In the genomic region with DNA sequence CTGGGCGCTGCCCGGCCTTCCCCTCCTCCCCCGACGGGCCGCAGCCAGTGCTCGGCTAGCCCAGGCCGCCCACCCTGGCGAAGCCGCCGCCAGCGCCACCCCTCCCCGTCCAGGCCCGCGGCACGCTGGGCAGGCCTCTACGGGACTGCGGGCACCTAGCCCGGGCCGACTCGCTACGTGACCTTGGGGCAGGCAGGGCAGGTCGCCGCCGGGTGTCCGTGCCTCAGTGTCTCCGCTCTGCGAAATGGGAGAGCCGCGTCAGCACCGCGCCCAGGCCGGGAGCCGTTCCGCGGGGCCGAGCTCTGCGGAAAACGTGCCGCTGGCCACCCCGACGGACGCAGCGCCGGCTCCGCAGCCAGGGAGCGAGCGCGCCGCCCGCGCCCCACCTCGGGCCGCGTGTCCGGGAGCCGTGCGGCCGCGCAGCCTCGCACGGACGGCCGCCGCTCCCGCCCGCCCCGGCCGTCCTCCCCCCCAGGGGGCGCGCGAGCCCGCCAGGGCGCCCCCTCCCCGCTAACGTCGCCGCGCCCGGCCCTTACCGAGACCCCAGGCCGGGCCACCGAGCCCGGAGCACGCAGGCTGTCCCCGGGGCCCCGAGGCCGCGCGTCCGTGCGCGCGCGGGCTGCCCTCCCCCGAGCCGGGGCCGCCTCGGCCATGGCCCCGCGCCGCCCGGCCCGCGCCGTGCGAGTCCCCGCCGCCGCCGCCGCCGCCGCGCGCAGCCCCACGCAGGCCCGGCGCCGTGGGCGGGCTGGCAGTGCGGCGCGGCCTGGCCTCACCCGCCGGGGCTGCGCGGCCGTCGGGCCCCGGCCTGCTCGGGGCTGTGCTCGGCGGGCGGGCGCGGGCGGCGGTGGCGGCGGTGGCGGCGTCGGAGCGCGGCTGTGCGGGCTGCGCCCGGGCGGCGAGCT, we compare ENCODE assay signal across 8 mouse cellular contexts. TPM values are rescaled to one million over a fixed set of nuclear protein-coding genes. Genes with fewer than 3 reads are reported as not detected.
A peak's percentile ranks its signal among the peaks of the same experiment; 100 is the strongest.
DNase-seq lines count a peak whose midpoint lies in the region; ATAC-seq lines count a peak whose summit lies in the region.

No protein-coding gene starts in this region.

- peak; percentile 29; the same call in 1 of the 2 replicates for ATAC-seq in erythroblast, adult 5-6 weeks (replicated peaks; ENCODE audit: low FRiP score, poor library complexity, severe bottlenecking)

- H3K36me3 ChIP-seq in megakaryocyte, embryonic 14.5 days (replicated peaks; ENCODE audit: low read length), result peaks cover 26% of the 10 kb centered on the region

- H3K9me3 ChIP-seq in megakaryocyte, embryonic 14.5 days, result no peaks in the 10 kb centered on the region

- intact Hi-C loops in heart, postnatal 36 days (cut with DNase I), result loop anchor here (2.0 to 5.0 kb wide), 2 partner anchors 37 to 170 kb away; a partner anchor contains a TSS

- H3K27me3 ChIP-seq in megakaryocyte, embryonic 14.5 days (replicated peaks), result no peaks in the 10 kb centered on the region

- peak overlapping the region; percentile 98 for H3K4me3 ChIP-seq in megakaryocyte, embryonic 14.5 days (replicated peaks)

- DNase-seq in gastrocnemius, adult 18-20 months (ENCODE audit: low spot score), result peak; percentile 13
- no peak for DNase-seq in gastrocnemius, adult 8-10 months (ENCODE audit: low spot score in 2 of 2)
- peak; percentile 59 for DNase-seq in brain, adult 2 months (ENCODE audit: low read depth, low spot score)
- peak; percentile 28 to 55 for DNase-seq in heart, postnatal 36 days
- DNase-seq in layer of hippocampus, postnatal 14 days (ENCODE audit: low spot score in 2 of 2), result peak; percentile 19 to 26
- DNase-seq in right cerebral cortex, postnatal 4 days, result peak; percentile 41

- peaks cover 65% of the 10 kb centered on the region for H3K4me1 ChIP-seq in megakaryocyte, embryonic 14.5 days

RNA-seq across cellular contexts. Expression of a gene that starts 1.0 kb away (rescaled TPM):
- total RNA-seq in gastrocnemius, adult 18-20 months (2021), result 10 to 100 TPM; 17.4 to 20.7 TPM
- 10 to 100 TPM; 20.6 to 24.3 (median 22.9) TPM for total RNA-seq in gastrocnemius, adult 8-10 months (2022)
- 1.5 and 1.7 TPM in 2 replicates for total RNA-seq in erythroblast, adult 5-6 weeks (2015; ENCODE audit: low replicate concordance)
- total RNA-seq in erythroblast, adult 5-6 weeks (2017; ENCODE audit: low replicate concordance), result 1.5 and 5.0 TPM in 2 replicates
- 10 to 100 TPM; 12.0 to 16.4 TPM for total RNA-seq in heart, postnatal 36 days (2021)
- total RNA-seq in layer of hippocampus, postnatal 14 days (2021), result 10 to 100 TPM; 37.3 to 43.7 TPM
- 27.0 and 39.0 TPM in 2 replicates for polyA plus RNA-seq in megakaryocyte, embryonic 14.5 days (2012; ENCODE audit: insufficient read depth, low replicate concordance)

RNA-seq across cellular contexts. Expression of a gene that starts 38.7 kb away (rescaled TPM):
- 1 to 10 TPM; 9.2 to 9.7 TPM for total RNA-seq in gastrocnemius, adult 18-20 months (2021)
- 10 to 100 TPM in 2 of 4 experiments, 1 to 10 TPM in 2; 8.5 to 12.9 (median 10.0) TPM for total RNA-seq in gastrocnemius, adult 8-10 months (2022)
- total RNA-seq in erythroblast, adult 5-6 weeks (2015; ENCODE audit: low replicate concordance), result 8.1 and 14.2 TPM in 2 replicates
- 7.8 and 14.1 TPM in 2 replicates for total RNA-seq in erythroblast, adult 5-6 weeks (2017; ENCODE audit: low replicate concordance)
- total RNA-seq in heart, postnatal 36 days (2021), result 10 to 100 TPM; 10.1 to 12.2 TPM
- total RNA-seq in layer of hippocampus, postnatal 14 days (2021), result 10 to 100 TPM; 30.3 to 30.5 TPM
- 11.5 and 30.0 TPM in 2 replicates for polyA plus RNA-seq in megakaryocyte, embryonic 14.5 days (2012; ENCODE audit: insufficient read depth, low replicate concordance)

Comparison
In these comparisons a context has a peak if more than half of its experiments do, and no peak if none do; other contexts are left out.
1. DNase-seq: peak in gastrocnemius, adult 18-20 months (single experiment), brain, adult 2 months (single experiment), heart, postnatal 36 days (2 of 2), layer of hippocampus, postnatal 14 days (2 of 2) and right cerebral cortex, postnatal 4 days (single experiment); none in gastrocnemius, adult 8-10 months (0 of 2).